Mouse (Mus musculus) inflammation-experienced regulatory T-cells, adult 6 months (primary cell): ENCODE data around the gene Fgf10. TPM values are rescaled to one million over a fixed set of nuclear protein-coding genes. Genes with fewer than 3 reads are reported as not detected.

Source experiments
- ATAC-seq: one replicate; pipeline ENCODE4 v1.8.0; 2017
- polyA plus RNA-seq, 3 experiments: library from polyadenylated mRNA; unstranded; fragments of 100-300 nt; shearing (Covaris generic); gene quantifications; one replicate each; pipeline ENCODE4 v1.2.1; 2017

Fgf10 gene
- polyA plus RNA-seq, 3 experiments from 2014 or later, result not detected

GRCm38 (mm10) chr13:118718396-118718795 is 48.8 kb downstream of the Fgf10 start:
- ATAC-seq, result no peak

- no peak for ATAC-seq
These were observed 52.1 kb downstream of the Fgf10 start for GRCm38 (mm10) chr13:118721668-118722067.

GRCm38 (mm10) chr13:118731850-118732552 is 62.4 kb downstream of the Fgf10 start:
- no peak for ATAC-seq

GRCm38 (mm10) chr13:118739854-118740411 is 70.3 kb downstream of the Fgf10 start:
- no peak for ATAC-seq

- no peak for ATAC-seq
These were observed 73.2 kb downstream of the Fgf10 start for GRCm38 (mm10) chr13:118742788-118743187.

- no peak for ATAC-seq
These were observed 75.2 kb downstream of the Fgf10 start for GRCm38 (mm10) chr13:118744806-118745205.

- ATAC-seq, result no peak
These were observed 76.8 kb downstream of the Fgf10 start for GRCm38 (mm10) chr13:118746427-118746826.

GRCm38 (mm10) chr13:118754024-118754423 is 84.4 kb downstream of the Fgf10 start:
- ATAC-seq, result no peak

GRCm38 (mm10) chr13:118759021-118759420 is 89.4 kb downstream of the Fgf10 start:
- ATAC-seq, result no peak

- no peak for ATAC-seq
These were observed 93.4 kb downstream of the Fgf10 start for GRCm38 (mm10) chr13:118762982-118763381.

GRCm38 (mm10) chr13:118772188-118772587 is 102.6 kb downstream of the Fgf10 start:
- ATAC-seq, result no peak

GRCm38 (mm10) chr13:118775148-118775547 is 105.6 kb downstream of the Fgf10 start:
- no peak for ATAC-seq

GRCm38 (mm10) chr13:118779161-118779560 is 109.6 kb downstream of the Fgf10 start:
- no peak for ATAC-seq

GRCm38 (mm10) chr13:118791753-118792152 is 122.2 kb downstream of the Fgf10 start:
- no peak for ATAC-seq

GRCm38 (mm10) chr13:118792198-118792597 is 122.6 kb downstream of the Fgf10 start:
- no peak for ATAC-seq

- ATAC-seq, result no peak
These were observed 130.6 kb downstream of the Fgf10 start for GRCm38 (mm10) chr13:118800176-118800575.

- ATAC-seq, result no peak
These were observed 137.1 kb downstream of the Fgf10 start for GRCm38 (mm10) chr13:118806662-118807061.

- ATAC-seq, result no peak
These were observed 150.2 kb downstream of the Fgf10 start for GRCm38 (mm10) chr13:118819785-118820184.

GRCm38 (mm10) chr13:118823113-118823512 is 153.5 kb downstream of the Fgf10 start:
- no peak for ATAC-seq

GRCm38 (mm10) chr13:118825102-118825501 is 155.5 kb downstream of the Fgf10 start:
- ATAC-seq, result no peak

- ATAC-seq, result no peak
These were observed 159.2 kb downstream of the Fgf10 start for GRCm38 (mm10) chr13:118828604-118829381.

GRCm38 (mm10) chr13:118834021-118834420 is 164.4 kb downstream of the Fgf10 start:
- no peak for ATAC-seq

- no peak for ATAC-seq
These were observed 165.5 kb downstream of the Fgf10 start for GRCm38 (mm10) chr13:118835078-118835477.
